Mouse (Mus musculus): ENCODE data around the gene Rictor. TPM values are rescaled to one million over a fixed set of nuclear protein-coding genes. Genes with fewer than 3 reads are reported as not detected.

Rictor gene
- polyA plus RNA-seq, 1 experiment from 2014 or later, result 33.5 TPM

GRCm38 (mm10) chr15:6711226-6711625, 3.0 kb downstream of the Rictor start:
- no peaks in the 10 kb centered on the region for H3K9me3 ChIP-seq
- no peak for DNase-seq (ENCODE audit: extremely low spot score, low spot score)
- peaks cover 30% of the 10 kb centered on the region for H3K4me1 ChIP-seq
- H3K36me3 ChIP-seq (replicated peaks), result no peaks in the 10 kb centered on the region
- H3K27me3 ChIP-seq (ENCODE audit: poor library complexity, severe bottlenecking), result peaks cover 5% of the 10 kb centered on the region
- H3K27ac ChIP-seq, result no peak overlapping the region
- H3K4me3 ChIP-seq, result no peak overlapping the region
- WGBS, result 82% methylated on average over 7 of the region's 7 CpGs

- H3K9me3 ChIP-seq, result peaks cover 5% of the 10 kb centered on the region
- DNase-seq (ENCODE audit: extremely low spot score, low spot score), result no peak
- 77% methylated on average over 7 of the region's 7 CpGs for WGBS
- peaks cover 8% of the 10 kb centered on the region for H3K36me3 ChIP-seq (replicated peaks)
- H3K4me1 ChIP-seq, result peaks cover 25% of the 10 kb centered on the region
- no peaks in the 10 kb centered on the region for H3K27me3 ChIP-seq (ENCODE audit: poor library complexity, severe bottlenecking)
- no peak overlapping the region for H3K27ac ChIP-seq
- no peak overlapping the region for H3K4me3 ChIP-seq
Observed at GRCm38 (mm10) chr15:6714819-6715218, 6.6 kb downstream of the Rictor start.

GRCm38 (mm10) chr15:6715237-6715636, 7.1 kb downstream of the Rictor start:
- H3K36me3 ChIP-seq (replicated peaks), result peaks cover 12% of the 10 kb centered on the region

GRCm38 (mm10) chr15:6721385-6721784, 13.2 kb downstream of the Rictor start:
- H3K36me3 ChIP-seq (replicated peaks), result peaks cover 12% of the 10 kb centered on the region
- DNase-seq (ENCODE audit: extremely low spot score, low spot score), result no peak
- WGBS, result 93% methylated on average over 2 of the region's 2 CpGs
- H3K27me3 ChIP-seq (ENCODE audit: poor library complexity, severe bottlenecking), result no peaks in the 10 kb centered on the region
- H3K4me3 ChIP-seq, result no peak overlapping the region
- no peak overlapping the region for H3K27ac ChIP-seq
- no peaks in the 10 kb centered on the region for H3K4me1 ChIP-seq
- peaks cover 9% of the 10 kb centered on the region for H3K9me3 ChIP-seq

More at GRCm38 (mm10) chr15:6715237-6715636, 7.1 kb downstream of the Rictor start:
- H3K9me3 ChIP-seq, result peaks cover 9% of the 10 kb centered on the region
- no peak overlapping the region for H3K27ac ChIP-seq
- 81% methylated on average over 6 of the region's 6 CpGs for WGBS
- no peak overlapping the region for H3K4me3 ChIP-seq
- peaks cover 21% of the 10 kb centered on the region for H3K4me1 ChIP-seq
- no peak for DNase-seq (ENCODE audit: extremely low spot score, low spot score)
- no peaks in the 10 kb centered on the region for H3K27me3 ChIP-seq (ENCODE audit: poor library complexity, severe bottlenecking)

- no peak overlapping the region for H3K27ac ChIP-seq
- H3K27me3 ChIP-seq (ENCODE audit: poor library complexity, severe bottlenecking), result no peaks in the 10 kb centered on the region
- no peak overlapping the region for H3K4me3 ChIP-seq
- 94% methylated on average over 4 of the region's 4 CpGs for WGBS
- peaks cover 9% of the 10 kb centered on the region for H3K9me3 ChIP-seq
- no peak for DNase-seq (ENCODE audit: extremely low spot score, low spot score)
- peaks cover 12% of the 10 kb centered on the region for H3K36me3 ChIP-seq (replicated peaks)
- no peaks in the 10 kb centered on the region for H3K4me1 ChIP-seq
Observed at GRCm38 (mm10) chr15:6721802-6722201, 13.6 kb downstream of the Rictor start.

- no peak for DNase-seq (ENCODE audit: extremely low spot score, low spot score)
- 94% methylated on average over 11 of the region's 11 CpGs for WGBS
- Histone ChIP-seq H3K36me3 (replicated peaks) (peaks cover 12% of the 10 kb centered on the region), H3K27me3 (ENCODE audit: poor library complexity, severe bottlenecking) (no peaks in the 10 kb centered on the region), H3K27ac (no peak overlapping the region), H3K4me3 (no peak overlapping the region), H3K9me3 (peaks cover 9% of the 10 kb centered on the region), H3K4me1 (peaks cover 4% of the 10 kb centered on the region; the same call in 1 of the 2 replicates)
Observed at GRCm38 (mm10) chr15:6722405-6723176, 14.4 kb downstream of the Rictor start.

- Histone ChIP-seq H3K4me1 (peaks cover 6% of the 10 kb centered on the region; the same call in 1 of the 2 replicates), H3K9me3 (peaks cover 9% of the 10 kb centered on the region), H3K27me3 (ENCODE audit: poor library complexity, severe bottlenecking) (no peaks in the 10 kb centered on the region), H3K4me3 (no peak overlapping the region), H3K27ac (no peak overlapping the region), H3K36me3 (replicated peaks) (peaks cover 12% of the 10 kb centered on the region)
- no peak for DNase-seq (ENCODE audit: extremely low spot score, low spot score)
Observed at GRCm38 (mm10) chr15:6723338-6723737, 15.2 kb downstream of the Rictor start.

- 90% methylated on average over 1 of the region's 1 CpGs for WGBS
- H3K4me1 ChIP-seq, result peaks cover 6% of the 10 kb centered on the region; the same call in 1 of the 2 replicates
- DNase-seq (ENCODE audit: extremely low spot score, low spot score), result no peak
Observed at GRCm38 (mm10) chr15:6724442-6724841, 16.3 kb downstream of the Rictor start.

GRCm38 (mm10) chr15:6726130-6726808, 18.1 kb downstream of the Rictor start:
- DNase-seq (ENCODE audit: extremely low spot score, low spot score), result no peak
- H3K4me1 ChIP-seq, result peaks cover 6% of the 10 kb centered on the region; the same call in 1 of the 2 replicates
- H3K27me3 ChIP-seq (ENCODE audit: poor library complexity, severe bottlenecking), result no peaks in the 10 kb centered on the region
- no peaks in the 10 kb centered on the region for H3K9me3 ChIP-seq
- no peak overlapping the region for H3K27ac ChIP-seq
- H3K36me3 ChIP-seq (replicated peaks), result no peaks in the 10 kb centered on the region
- H3K4me3 ChIP-seq, result no peak overlapping the region
- 83% methylated on average over 5 of the region's 5 CpGs for WGBS

More at GRCm38 (mm10) chr15:6724442-6724841, 16.3 kb downstream of the Rictor start:
- Histone ChIP-seq H3K27me3 (ENCODE audit: poor library complexity, severe bottlenecking) (no peaks in the 10 kb centered on the region), H3K36me3 (replicated peaks) (peaks cover 8% of the 10 kb centered on the region), H3K9me3 (peaks cover 8% of the 10 kb centered on the region), H3K4me3 (no peak overlapping the region), H3K27ac (no peak overlapping the region)

- DNase-seq (ENCODE audit: extremely low spot score, low spot score), result no peak
- Histone ChIP-seq H3K36me3 (replicated peaks) (no peaks in the 10 kb centered on the region; the same call in 1 of the 2 replicates), H3K9me3 (no peaks in the 10 kb centered on the region), H3K4me3 (no peak overlapping the region), H3K27me3 (ENCODE audit: poor library complexity, severe bottlenecking) (no peaks in the 10 kb centered on the region), H3K4me1 (0 out of 2 replicates have a peak, but pooled peaks cover 6% of the 10 kb centered on the region), H3K27ac (no peak overlapping the region)
- WGBS, result 85% methylated on average over 5 of the region's 5 CpGs
Observed at GRCm38 (mm10) chr15:6733076-6733475, 24.9 kb downstream of the Rictor start.

GRCm38 (mm10) chr15:6739180-6739579, 31.0 kb downstream of the Rictor start:
- no peak for DNase-seq (ENCODE audit: extremely low spot score, low spot score)

GRCm38 (mm10) chr15:6742337-6743025, 34.3 kb downstream of the Rictor start:
- 85% methylated on average over 13 of the region's 13 CpGs for WGBS
- H3K9me3 ChIP-seq, result no peaks in the 10 kb centered on the region
- DNase-seq (ENCODE audit: extremely low spot score, low spot score), result no peak

More at GRCm38 (mm10) chr15:6739180-6739579, 31.0 kb downstream of the Rictor start:
- H3K36me3 ChIP-seq (replicated peaks), result peaks cover 13% of the 10 kb centered on the region
- no peak overlapping the region for H3K27ac ChIP-seq
- H3K27me3 ChIP-seq (ENCODE audit: poor library complexity, severe bottlenecking), result no peaks in the 10 kb centered on the region
- 0 out of 2 replicates have a peak, but pooled peaks cover 4% of the 10 kb centered on the region for H3K4me1 ChIP-seq
- no peak overlapping the region for H3K4me3 ChIP-seq
- no peaks in the 10 kb centered on the region for H3K9me3 ChIP-seq
- 95% methylated on average over 2 of the region's 2 CpGs for WGBS

More at GRCm38 (mm10) chr15:6742337-6743025, 34.3 kb downstream of the Rictor start:
- Histone ChIP-seq H3K27me3 (ENCODE audit: poor library complexity, severe bottlenecking) (no peaks in the 10 kb centered on the region), H3K4me3 (no peak overlapping the region), H3K36me3 (replicated peaks) (peaks cover 30% of the 10 kb centered on the region), H3K4me1 (no peaks in the 10 kb centered on the region), H3K27ac (no peak overlapping the region)
